ENCODE assay signal across 7 mouse cellular contexts in the genomic region with DNA sequence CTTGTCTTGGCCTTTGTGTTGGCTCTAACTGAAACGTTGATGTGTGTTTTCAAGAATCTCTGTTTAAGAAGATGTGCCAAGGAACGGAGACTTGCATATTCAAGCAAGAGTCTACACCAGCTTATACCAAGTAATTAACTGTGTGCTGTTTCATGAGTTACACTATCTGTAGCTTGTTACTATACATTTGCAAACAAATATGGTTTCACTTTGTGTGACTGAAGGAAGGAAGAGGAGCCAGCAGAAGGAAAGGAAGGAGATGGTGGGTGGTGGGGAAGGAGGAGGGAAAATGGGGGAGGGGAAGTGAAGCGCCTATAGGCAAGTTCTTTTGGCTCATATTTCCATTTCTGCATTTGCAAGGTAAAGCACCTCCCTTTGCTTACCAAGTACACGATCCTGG.
"Had no signal": no experiment of that assay in that cellular context is flagged by ENCODE, and none has a peak within 500 bp of the region (broad histone marks: within the 10 kb centered on the region; RNA-seq: fewer than 3 reads in every experiment).

No protein-coding gene starts in this region.

- H3K4me1 ChIP-seq: liver, embryonic 13.5 days; midbrain, embryonic 15.5 days had no signal

- H3K4me2 ChIP-seq: liver, embryonic 13.5 days; midbrain, embryonic 12.5 days; midbrain, embryonic 15.5 days; neural tube, embryonic 13.5 days had no signal

- H3K4me3 ChIP-seq: liver, embryonic 13.5 days; midbrain, embryonic 12.5 days; midbrain, embryonic 15.5 days; myocyte; neural tube, embryonic 13.5 days had no signal

- DNase-seq: liver, embryonic 13.5 days; thymus, adult 2 months; thymus, postnatal 14 days had no signal

- H3K9ac ChIP-seq: liver, embryonic 13.5 days; midbrain, embryonic 12.5 days; midbrain, embryonic 15.5 days; neural tube, embryonic 13.5 days had no signal

- H3K9me3 ChIP-seq: liver, embryonic 13.5 days; midbrain, embryonic 12.5 days; midbrain, embryonic 15.5 days; neural tube, embryonic 13.5 days had no signal

- H3K27ac ChIP-seq: liver, embryonic 13.5 days; midbrain, embryonic 12.5 days; midbrain, embryonic 15.5 days; neural tube, embryonic 13.5 days had no signal

- H3K27me3 ChIP-seq: liver, embryonic 13.5 days; midbrain, embryonic 15.5 days; neural tube, embryonic 13.5 days had no signal

- H3K36me3 ChIP-seq: midbrain, embryonic 12.5 days; midbrain, embryonic 15.5 days; neural tube, embryonic 13.5 days had no signal
